Mouse (Mus musculus) myocyte (in vitro differentiated cells): Measurements from ENCODE around the gene Tspan6. TPM values are rescaled to one million over a fixed set of nuclear protein-coding genes. Genes with fewer than 3 reads are reported as not detected.

Source experiments
- H3K27me3 ChIP-seq: one replicate; pipeline ENCODE4 v1.6.1; 2011; ENCODE audit not compliant: control insufficient read depth, insufficient read depth, insufficient read length
- H3K36me3 ChIP-seq: one replicate; pipeline ENCODE4 v1.6.1; 2011; ENCODE audit not compliant: control insufficient read depth, insufficient read depth
- H3K4me2 ChIP-seq: one replicate; pipeline ENCODE4 v1.6.1; 2011; ENCODE audit warnings: low read depth, control low read depth
- H3K4me3 ChIP-seq: one replicate; pipeline ENCODE4 v1.5.1; 2011; ENCODE audit warnings: mild to moderate bottlenecking, control low read depth, moderate library complexity
- H3K79me2 ChIP-seq: one replicate; pipeline ENCODE4 v1.6.1; 2011; ENCODE audit not compliant: control insufficient read depth, insufficient read depth
- H3ac ChIP-seq: one replicate; pipeline ENCODE4 v1.6.1; 2011; ENCODE audit not compliant: control insufficient read depth, insufficient read length
- CEBPB ChIP-seq: IDR thresholded peaks from 2 replicates; pipeline ENCODE4 v1.6.1; 2011; ENCODE audit warnings: mild to moderate bottlenecking, moderate library complexity; ENCODE audit not compliant: poor library complexity, insufficient read depth, severe bottlenecking
- E2F4 ChIP-seq: IDR thresholded peaks from one replicate; pipeline ENCODE4 v1.6.1; 2011; ENCODE audit warnings: mild to moderate bottlenecking, control low read depth, moderate library complexity; ENCODE audit not compliant: insufficient read depth
- MAX ChIP-seq: IDR thresholded peaks from one replicate; pipeline ENCODE4 v1.6.1; 2011; ENCODE audit warnings: low read depth, mild to moderate bottlenecking, control low read depth
- MYOD1 ChIP-seq, 3 experiments: IDR thresholded peaks; one replicate each; pipeline ENCODE4 v1.6.1; 2011; ENCODE audit warnings: control low read depth in 2 of 3, low read depth in 2 of 3, mild to moderate bottlenecking in 2 of 3, moderate library complexity in 1 of 3; ENCODE audit not compliant: insufficient read length in 2 of 3, control insufficient read depth in 1 of 3
- MYOG ChIP-seq, 3 experiments: IDR thresholded peaks; one replicate each; pipeline ENCODE4 v1.6.1; 2011; ENCODE audit warnings: control low read depth in 2 of 3, low read depth in 2 of 3, mild to moderate bottlenecking in 2 of 3; ENCODE audit not compliant: insufficient read length in 2 of 3, control insufficient read depth in 1 of 3, insufficient read depth in 1 of 3
- POLR2A ChIP-seq: IDR thresholded peaks from one replicate; pipeline ENCODE4 v1.6.1; 2011; ENCODE audit warnings: low read depth, mild to moderate bottlenecking, control low read depth, moderate library complexity; ENCODE audit not compliant: insufficient read length
- POLR2AphosphoS2 ChIP-seq: IDR thresholded peaks from one replicate; pipeline ENCODE4 v1.6.1; 2011; ENCODE audit warnings: low read depth, control low read depth; ENCODE audit not compliant: insufficient read length
- REST ChIP-seq: IDR thresholded peaks from one replicate; pipeline ENCODE4 v1.6.1; 2011; ENCODE audit warnings: mild to moderate bottlenecking, control low read depth, moderate library complexity; ENCODE audit not compliant: insufficient read depth, insufficient read length
- SRF ChIP-seq: IDR thresholded peaks from one replicate; pipeline ENCODE4 v1.6.1; 2011; ENCODE audit warnings: low read depth; ENCODE audit not compliant: control insufficient read depth, insufficient read length
- TCF12 ChIP-seq: IDR thresholded peaks from one replicate; pipeline ENCODE4 v1.6.1; 2011; ENCODE audit warnings: mild to moderate bottlenecking, control low read depth; ENCODE audit not compliant: poor library complexity, insufficient read depth, severe bottlenecking
- TCF3 ChIP-seq: IDR thresholded peaks from one replicate; pipeline ENCODE4 v1.6.1; 2011; ENCODE audit warnings: low read depth, control low read depth; ENCODE audit not compliant: insufficient read length
- USF1 ChIP-seq: IDR thresholded peaks from one replicate; pipeline ENCODE4 v1.6.1; 2011; ENCODE audit warnings: low read depth, mild to moderate bottlenecking, control low read depth, moderate library complexity
- polyA plus RNA-seq: library from polyadenylated mRNA; unstranded; fragments of >200 nt; fragmentation: generic; extraction: Trizol; gene quantifications from one replicate; pipeline ENCODE4 v1.2.1, GENCODE M21; 2012; ENCODE audit warnings: missing spikeins

Tspan6 gene
- polyA plus RNA-seq, 1 experiment = 19.9 TPM

- H3K4me2 ChIP-seq = no peak overlapping the region
- H3K4me3 ChIP-seq = no peak overlapping the region
- H3K36me3 ChIP-seq = no peaks in the 10 kb centered on the region
- no peaks in the 10 kb centered on the region for H3K27me3 ChIP-seq
- no peak overlapping the region for H3ac ChIP-seq
- H3K79me2 ChIP-seq = no peaks in the 10 kb centered on the region
- no peak for TF ChIP-seq MYOD1 (IDR thresholded peaks at IDR 0.05; ENCODE audit: control insufficient read depth in 1 of 3, insufficient read length in 2 of 3, low read depth in 2 of 3)
- no peak for TF ChIP-seq E2F4
- TF ChIP-seq MYOG (IDR thresholded peaks at IDR 0.05; ENCODE audit: control insufficient read depth in 1 of 3, insufficient read depth in 1 of 3, insufficient read length in 2 of 3, low read depth in 2 of 3) = no peak
- TF ChIP-seq REST = no peak
- no peak for TF ChIP-seq POLR2A
- TF ChIP-seq POLR2AphosphoS2 = no peak
- TF ChIP-seq TCF3 = no peak
- TF ChIP-seq CEBPB = no peak
- no peak for TF ChIP-seq USF1
- TF ChIP-seq SRF = no peak
- no peak for TF ChIP-seq MAX
- TF ChIP-seq TCF12 = no peak
These were observed 10.1 kb downstream of the Tspan6 start for GRCm38 (mm10) chrX:133888111-133888510.

- Histone ChIP-seq H3ac (no peak overlapping the region), H3K36me3 (no peaks in the 10 kb centered on the region), H3K79me2 (no peaks in the 10 kb centered on the region), H3K4me2 (no peak overlapping the region), H3K4me3 (no peak overlapping the region), H3K27me3 (no peaks in the 10 kb centered on the region)
- TF ChIP-seq REST (no peak), TCF3 (no peak), POLR2A (no peak), MYOG (IDR thresholded peaks at IDR 0.05; ENCODE audit: control insufficient read depth in 1 of 3, insufficient read depth in 1 of 3, insufficient read length in 2 of 3, low read depth in 2 of 3) (no peak), CEBPB (no peak), USF1 (no peak), MYOD1 (IDR thresholded peaks at IDR 0.05; ENCODE audit: control insufficient read depth in 1 of 3, insufficient read length in 2 of 3, low read depth in 2 of 3) (no peak)
These were observed 10.9 kb downstream of the Tspan6 start for GRCm38 (mm10) chrX:133887308-133887707.

- H3K27me3 ChIP-seq = no peaks in the 10 kb centered on the region
- TF ChIP-seq USF1 (no peak), CEBPB (no peak)
- H3K4me3 ChIP-seq = no peak overlapping the region
- no peak overlapping the region for H3K4me2 ChIP-seq
- no peaks in the 10 kb centered on the region for H3K36me3 ChIP-seq
- H3ac ChIP-seq = no peak overlapping the region
- H3K79me2 ChIP-seq = no peaks in the 10 kb centered on the region
These were observed 28.5 kb downstream of the Tspan6 start for GRCm38 (mm10) chrX:133869743-133870142.

- Histone ChIP-seq H3K79me2 (no peaks in the 10 kb centered on the region), H3K36me3 (no peaks in the 10 kb centered on the region), H3K27me3 (no peaks in the 10 kb centered on the region), H3K4me2 (no peak overlapping the region), H3ac (no peak overlapping the region), H3K4me3 (no peak overlapping the region)
- TF ChIP-seq TCF3 (no peak), POLR2A (no peak), E2F4 (no peak), USF1 (no peak), MAX (no peak), CEBPB (no peak), TCF12 (no peak), SRF (no peak), REST (no peak), MYOG (IDR thresholded peaks at IDR 0.05; ENCODE audit: control insufficient read depth in 1 of 3, insufficient read depth in 1 of 3, insufficient read length in 2 of 3, low read depth in 2 of 3) (no peak), POLR2AphosphoS2 (no peak), MYOD1 (IDR thresholded peaks at IDR 0.05; ENCODE audit: control insufficient read depth in 1 of 3, insufficient read length in 2 of 3, low read depth in 2 of 3) (no peak)
These were observed 44.6 kb downstream of the Tspan6 start for GRCm38 (mm10) chrX:133853637-133854036.

GRCm38 (mm10) chrX:133850680-133851079 lies 47.5 kb downstream of the Tspan6 start, which contains the start of gene Tnmd:
TSS of gene Tnmd (plus strand) at chrX:133850980.
- Histone ChIP-seq H3K36me3 (no peaks in the 10 kb centered on the region), H3K27me3 (no peaks in the 10 kb centered on the region), H3K79me2 (no peaks in the 10 kb centered on the region), H3ac (no peak within 1 kb of the TSS), H3K4me2 (no peak within 1 kb of the TSS), H3K4me3 (no peak within 1 kb of the TSS)
- TF ChIP-seq REST (no peak), TCF3 (no peak), MAX (no peak), MYOG (IDR thresholded peaks at IDR 0.05; ENCODE audit: control insufficient read depth in 1 of 3, insufficient read depth in 1 of 3, insufficient read length in 2 of 3, low read depth in 2 of 3) (no peak), CEBPB (no peak), POLR2A (no peak), POLR2AphosphoS2 (no peak), TCF12 (no peak), SRF (no peak), MYOD1 (IDR thresholded peaks at IDR 0.05; ENCODE audit: control insufficient read depth in 1 of 3, insufficient read length in 2 of 3, low read depth in 2 of 3) (no peak), USF1 (no peak)

Other genes with a start within 250 kb of the Tspan6 start
- gene Pcdh19, start 209.4 kb downstream of the Tspan6 start, polyA plus RNA-seq = 9.7 TPM
- gene Tnmd, start 47.4 kb downstream of the Tspan6 start, polyA plus RNA-seq = not detected
- 41.2 TPM for gene Srpx2, start 10.0 kb upstream of the Tspan6 start, polyA plus RNA-seq
- not detected for gene Sytl4, start 83.4 kb upstream of the Tspan6 start, polyA plus RNA-seq
- 15.7 TPM for gene Cstf2, start 160.8 kb upstream of the Tspan6 start, polyA plus RNA-seq